Mouse (Mus musculus) neural tube, embryonic 15.5 days (tissue): Measurements from ENCODE around the gene Lrba. TPM values are rescaled to one million over a fixed set of nuclear protein-coding genes. Genes with fewer than 3 reads are reported as not detected.

Experiments used
- ATAC-seq: fragments of 200-750 bp; cut with Nextera tagmentation; 2 replicates; pipeline ENCODE4 v1.8.0; 2017; ENCODE audit warnings: mild to moderate bottlenecking, moderate TSS enrichment, moderate library complexity; ENCODE audit not compliant: low FRiP score
- H3K27ac ChIP-seq: fragments of 300-500 bp; sonication (generic); replicated peaks from 2 replicates; pipeline ENCODE4 v1.5.1; 2015; ENCODE audit warnings: mild to moderate bottlenecking, inconsistent platforms
- H3K27me3 ChIP-seq: fragments of 300-500 bp; sonication (generic); replicated peaks from 2 replicates; pipeline ENCODE4 v1.6.1; 2015; ENCODE audit warnings: inconsistent platforms
- H3K36me3 ChIP-seq: fragments of 300-500 bp; sonication (generic); 2 replicates; pipeline ENCODE4 v1.6.1; 2015; ENCODE audit warnings: inconsistent platforms
- H3K4me1 ChIP-seq: fragments of 300-500 bp; sonication (generic); 2 replicates; pipeline ENCODE4 v1.6.1; 2015; ENCODE audit warnings: inconsistent platforms
- H3K4me2 ChIP-seq: fragments of 300-500 bp; sonication (generic); 2 replicates; pipeline ENCODE4 v1.6.1; 2015; ENCODE audit warnings: inconsistent platforms, mild to moderate bottlenecking, moderate library complexity
- H3K4me3 ChIP-seq: fragments of 300-500 bp; sonication (generic); replicated peaks from 2 replicates; pipeline ENCODE4 v1.5.1; 2015; ENCODE audit warnings: mild to moderate bottlenecking, inconsistent platforms
- H3K9ac ChIP-seq: fragments of 300-500 bp; sonication (generic); replicated peaks from 2 replicates; pipeline ENCODE4 v1.6.1; 2015; ENCODE audit warnings: mild to moderate bottlenecking, inconsistent platforms
- H3K9me3 ChIP-seq: fragments of 300-500 bp; sonication (generic); replicated peaks from 2 replicates; pipeline ENCODE4 v1.6.1; 2016; ENCODE audit warnings: inconsistent platforms
- WGBS: fragments of 180-500 bp; shearing (Covaris S2); methylation state at CpG from one replicate; pipeline ENCODE4 v1.1.7; 2015; ENCODE audit warnings: mixed read lengths; 5-methylcytosine and 5-hydroxymethylcytosine counted together
- polyA plus RNA-seq: library from polyadenylated mRNA; unstranded; fragments of >200 nt; fragmentation: Nextera tagmentation; extraction: Ambion mirVana; gene quantifications from 2 replicates; pipeline ENCODE4 v1.2.1, GENCODE M21; 2015

Lrba gene
- polyA plus RNA-seq, 1 experiment from 2014 or later: 5.7 TPM

- Histone ChIP-seq H3K4me1 (no peaks in the 10 kb centered on the region), H3K4me3 (no peak overlapping the region), H3K36me3 (no peaks in the 10 kb centered on the region), H3K9me3 (no peaks in the 10 kb centered on the region), H3K4me2 (no peak overlapping the region), H3K9ac (no peak overlapping the region), H3K27ac (no peak overlapping the region), H3K27me3 (no peaks in the 10 kb centered on the region)
- no peak for ATAC-seq
- 74% methylated on average over 1 of the region's 1 CpGs for WGBS
Measured at GRCm38 (mm10) chr3:86275651-86276050, 51.2 kb downstream of the Lrba start.

GRCm38 (mm10) chr3:86291326-86291725 lies 66.8 kb downstream of the Lrba start:
- no peak for ATAC-seq
- H3K27ac ChIP-seq: no peak overlapping the region
- WGBS: 37% methylated on average over 8 of the region's 8 CpGs
- no peak overlapping the region for H3K4me3 ChIP-seq
- no peaks in the 10 kb centered on the region for H3K9me3 ChIP-seq
- no peaks in the 10 kb centered on the region for H3K27me3 ChIP-seq
- H3K4me2 ChIP-seq: no peak overlapping the region
- H3K9ac ChIP-seq: no peak overlapping the region
- H3K4me1 ChIP-seq: no peaks in the 10 kb centered on the region
- H3K36me3 ChIP-seq: no peaks in the 10 kb centered on the region

- Histone ChIP-seq H3K9me3 (no peaks in the 10 kb centered on the region), H3K4me1 (no peaks in the 10 kb centered on the region), H3K9ac (no peak overlapping the region), H3K4me3 (no peak overlapping the region), H3K27me3 (no peaks in the 10 kb centered on the region), H3K36me3 (no peaks in the 10 kb centered on the region), H3K4me2 (no peak overlapping the region), H3K27ac (no peak overlapping the region)
- 83% methylated on average over 1 of the region's 1 CpGs for WGBS
- no peak for ATAC-seq
Measured at GRCm38 (mm10) chr3:86294866-86295265, 70.4 kb downstream of the Lrba start.

- Histone ChIP-seq H3K27ac (no peak overlapping the region), H3K27me3 (no peaks in the 10 kb centered on the region), H3K36me3 (no peaks in the 10 kb centered on the region), H3K9ac (no peak overlapping the region), H3K4me1 (no peaks in the 10 kb centered on the region), H3K4me2 (no peak overlapping the region), H3K4me3 (no peak overlapping the region), H3K9me3 (no peaks in the 10 kb centered on the region)
- 74% methylated on average over 8 of the region's 8 CpGs for WGBS
- ATAC-seq: no peak
Measured at GRCm38 (mm10) chr3:86296214-86296613, 71.7 kb downstream of the Lrba start.

GRCm38 (mm10) chr3:86308833-86309232 lies 84.4 kb downstream of the Lrba start:
- H3K27ac ChIP-seq: no peak overlapping the region
- 74% methylated on average over 2 of the region's 2 CpGs for WGBS
- H3K4me2 ChIP-seq: no peak overlapping the region
- ATAC-seq: no peak
- no peak overlapping the region for H3K4me3 ChIP-seq
- peaks cover 8% of the 10 kb centered on the region; the same call in 1 of the 2 replicates for H3K36me3 ChIP-seq
- no peaks in the 10 kb centered on the region for H3K9me3 ChIP-seq
- no peak overlapping the region for H3K9ac ChIP-seq
- no peaks in the 10 kb centered on the region for H3K4me1 ChIP-seq
- H3K27me3 ChIP-seq: no peaks in the 10 kb centered on the region

GRCm38 (mm10) chr3:86310216-86310615 lies 85.7 kb downstream of the Lrba start:
- ATAC-seq: no peak
- H3K9ac ChIP-seq: no peak overlapping the region
- no peak overlapping the region for H3K4me3 ChIP-seq
- no peaks in the 10 kb centered on the region for H3K9me3 ChIP-seq
- no peaks in the 10 kb centered on the region for H3K4me1 ChIP-seq
- WGBS: 65% methylated on average over 5 of the region's 5 CpGs
- no peak overlapping the region for H3K4me2 ChIP-seq
- H3K27me3 ChIP-seq: no peaks in the 10 kb centered on the region
- no peak overlapping the region for H3K27ac ChIP-seq
- no peaks in the 10 kb centered on the region for H3K36me3 ChIP-seq

GRCm38 (mm10) chr3:86311406-86311805 lies 86.9 kb downstream of the Lrba start:
- H3K9ac ChIP-seq: no peak overlapping the region
- H3K4me1 ChIP-seq: no peaks in the 10 kb centered on the region
- ATAC-seq: no peak
- H3K4me2 ChIP-seq: no peak overlapping the region
- H3K27me3 ChIP-seq: no peaks in the 10 kb centered on the region
- no peak overlapping the region for H3K4me3 ChIP-seq
- no peaks in the 10 kb centered on the region for H3K9me3 ChIP-seq
- 55% methylated on average over 1 of the region's 1 CpGs for WGBS
- no peaks in the 10 kb centered on the region for H3K36me3 ChIP-seq
- H3K27ac ChIP-seq: no peak overlapping the region

GRCm38 (mm10) chr3:86317636-86318035 lies 93.2 kb downstream of the Lrba start:
- H3K36me3 ChIP-seq: no peaks in the 10 kb centered on the region
- H3K27ac ChIP-seq: no peak overlapping the region
- no peak overlapping the region for H3K4me2 ChIP-seq
- no peak overlapping the region for H3K9ac ChIP-seq
- no peaks in the 10 kb centered on the region for H3K27me3 ChIP-seq
- H3K9me3 ChIP-seq: no peaks in the 10 kb centered on the region
- no peak for ATAC-seq
- H3K4me3 ChIP-seq: no peak overlapping the region
- no peaks in the 10 kb centered on the region for H3K4me1 ChIP-seq
- 93% methylated on average over 5 of the region's 5 CpGs for WGBS

- Histone ChIP-seq H3K9ac (no peak overlapping the region), H3K9me3 (no peaks in the 10 kb centered on the region), H3K4me1 (no peaks in the 10 kb centered on the region), H3K36me3 (no peaks in the 10 kb centered on the region), H3K27me3 (no peaks in the 10 kb centered on the region), H3K27ac (no peak overlapping the region), H3K4me2 (no peak overlapping the region), H3K4me3 (no peak overlapping the region)
- 33% methylated on average over 1 of the region's 1 CpGs for WGBS
- ATAC-seq: no peak
Measured at GRCm38 (mm10) chr3:86328531-86328930, 104.1 kb downstream of the Lrba start.

GRCm38 (mm10) chr3:86343261-86343660 lies 118.8 kb downstream of the Lrba start:
- Histone ChIP-seq H3K27me3 (no peaks in the 10 kb centered on the region), H3K4me1 (no peaks in the 10 kb centered on the region), H3K9me3 (no peaks in the 10 kb centered on the region), H3K36me3 (no peaks in the 10 kb centered on the region), H3K27ac (no peak overlapping the region), H3K9ac (no peak overlapping the region), H3K4me3 (no peak overlapping the region), H3K4me2 (no peak overlapping the region)
- 14% methylated on average over 5 of the region's 5 CpGs for WGBS
- ATAC-seq: no peak

- Histone ChIP-seq H3K36me3 (peaks cover 3% of the 10 kb centered on the region; the same call in 1 of the 2 replicates), H3K4me1 (no peaks in the 10 kb centered on the region), H3K4me2 (no peak overlapping the region), H3K9ac (no peak overlapping the region), H3K27me3 (no peaks in the 10 kb centered on the region), H3K27ac (no peak overlapping the region), H3K4me3 (no peak overlapping the region), H3K9me3 (no peaks in the 10 kb centered on the region)
- ATAC-seq: no peak
- WGBS: 76% methylated on average over 5 of the region's 5 CpGs
Measured at GRCm38 (mm10) chr3:86362486-86362885, 138.0 kb downstream of the Lrba start.

- H3K27ac ChIP-seq: no peak overlapping the region
- no peaks in the 10 kb centered on the region for H3K27me3 ChIP-seq
- H3K4me1 ChIP-seq: no peaks in the 10 kb centered on the region
- H3K9me3 ChIP-seq: no peaks in the 10 kb centered on the region
- ATAC-seq: no peak
- no peaks in the 10 kb centered on the region for H3K36me3 ChIP-seq
- H3K9ac ChIP-seq: no peak overlapping the region
- no peak overlapping the region for H3K4me3 ChIP-seq
- H3K4me2 ChIP-seq: no peak overlapping the region
- 81% methylated on average over 2 of the region's 2 CpGs for WGBS
Measured at GRCm38 (mm10) chr3:86371466-86371865, 147.0 kb downstream of the Lrba start.

- ATAC-seq: no peak
- WGBS: 70% methylated on average over 2 of the region's 2 CpGs
- Histone ChIP-seq H3K36me3 (no peaks in the 10 kb centered on the region), H3K4me2 (no peak overlapping the region), H3K4me1 (no peaks in the 10 kb centered on the region), H3K9me3 (no peaks in the 10 kb centered on the region), H3K9ac (no peak overlapping the region), H3K4me3 (no peak overlapping the region), H3K27ac (no peak overlapping the region), H3K27me3 (no peaks in the 10 kb centered on the region)
Measured at GRCm38 (mm10) chr3:86375276-86375675, 150.8 kb downstream of the Lrba start.
